Mouse (Mus musculus): ENCODE data around the gene Pald1. TPM values are rescaled to one million over a fixed set of nuclear protein-coding genes. Genes with fewer than 3 reads are reported as not detected.

The Pald1 gene
- polyA plus RNA-seq, 1 experiment: 5.3 TPM

- Histone ChIP-seq H3K4me1 (ENCODE audit: control insufficient read depth, insufficient read depth, low read length) (peaks cover 9% of the 10 kb centered on the region), H3K4me3 (ENCODE audit: insufficient read depth, low read length) (no peak overlapping the region), H3K27ac (ENCODE audit: insufficient read depth, low read depth, low read length) (no peak overlapping the region)
- TF ChIP-seq POLR2A (IDR thresholded peaks at IDR 0.05; ENCODE audit: borderline replicate concordance, low read depth, low read length): no peak
- TF ChIP-seq CTCF (IDR thresholded peaks at IDR 0.05; ENCODE audit: low read depth, low read length): no peak
Observed at GRCm38 (mm10) chr10:61277918-61278674, 105.2 kb downstream of the Pald1 start.

DNA sequence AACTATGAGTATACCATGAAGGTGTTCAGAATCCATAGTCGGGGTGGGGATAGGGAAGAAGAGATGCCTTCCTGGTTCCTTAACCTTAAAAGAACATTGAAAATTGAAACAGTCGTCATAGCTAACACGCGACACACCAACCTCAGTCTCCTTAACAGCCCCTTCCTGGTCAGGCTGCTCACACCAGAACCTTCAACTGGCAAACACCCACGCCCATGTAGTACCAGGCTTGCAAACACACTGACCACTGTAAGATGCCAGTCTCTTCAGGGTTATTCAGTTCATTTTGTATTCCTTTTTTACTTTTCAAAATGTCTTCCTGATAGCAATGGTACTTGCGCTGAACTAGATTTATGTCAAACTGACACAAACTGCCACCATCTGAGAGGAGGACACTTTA is 106.3 kb downstream of the Pald1 start:
- Histone ChIP-seq H3K4me3 (ENCODE audit: insufficient read depth, low read length) (no peak overlapping the region), H3K4me1 (ENCODE audit: control insufficient read depth, insufficient read depth, low read length) (peaks cover 9% of the 10 kb centered on the region)

DNA sequence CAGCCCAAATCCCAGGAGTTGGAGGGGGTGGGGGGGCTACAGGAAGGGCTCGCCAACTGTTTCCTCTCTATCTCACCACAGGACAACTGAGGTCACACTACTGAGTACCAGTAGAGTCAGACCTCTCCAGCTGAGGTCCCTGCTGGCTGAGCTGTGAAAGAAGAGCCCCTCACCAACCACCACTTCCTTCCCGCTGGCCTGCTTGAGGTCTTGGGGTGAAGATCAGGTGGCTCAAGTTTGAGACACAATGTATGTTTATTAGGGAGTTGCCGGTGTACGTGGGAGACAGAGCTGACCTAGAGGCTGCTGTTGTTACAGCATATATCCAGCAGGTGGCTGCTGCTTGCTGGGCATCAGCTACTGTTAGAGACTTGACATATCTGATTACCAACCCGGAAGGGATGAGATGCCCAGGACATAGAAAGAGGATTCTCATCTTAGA is 107.6 kb downstream of the Pald1 start:
- TF ChIP-seq CTCF (IDR thresholded peaks at IDR 0.05; ENCODE audit: low read depth, low read length) (peak; percentile 51), POLR2A (IDR thresholded peaks at IDR 0.05; ENCODE audit: borderline replicate concordance, low read depth, low read length) (no peak)
- H3K4me1 ChIP-seq (ENCODE audit: control insufficient read depth, insufficient read depth, low read length): peaks cover 9% of the 10 kb centered on the region

More for the DNA sequence above, 106.3 kb downstream of the Pald1 start:
- H3K27ac ChIP-seq (ENCODE audit: insufficient read depth, low read depth, low read length): no peak overlapping the region
- TF ChIP-seq POLR2A (IDR thresholded peaks at IDR 0.05; ENCODE audit: borderline replicate concordance, low read depth, low read length): no peak
- TF ChIP-seq CTCF (IDR thresholded peaks at IDR 0.05; ENCODE audit: low read depth, low read length): no peak

GRCm38 (mm10) chr10:61274532-61274931 is 108.8 kb downstream of the Pald1 start:
- Histone ChIP-seq H3K27ac (ENCODE audit: insufficient read depth, low read depth, low read length) (no peak overlapping the region), H3K4me3 (ENCODE audit: insufficient read depth, low read length) (no peak overlapping the region), H3K4me1 (ENCODE audit: control insufficient read depth, insufficient read depth, low read length) (peaks cover 9% of the 10 kb centered on the region)
- TF ChIP-seq POLR2A (IDR thresholded peaks at IDR 0.05; ENCODE audit: borderline replicate concordance, low read depth, low read length) (no peak), CTCF (IDR thresholded peaks at IDR 0.05; ENCODE audit: low read depth, low read length) (no peak)

More for the DNA sequence above, 107.6 kb downstream of the Pald1 start:
- Histone ChIP-seq H3K27ac (ENCODE audit: insufficient read depth, low read depth, low read length) (no peak overlapping the region), H3K4me3 (ENCODE audit: insufficient read depth, low read length) (peak overlapping the region; percentile 21; the same call in 1 of the 2 replicates)

DNA sequence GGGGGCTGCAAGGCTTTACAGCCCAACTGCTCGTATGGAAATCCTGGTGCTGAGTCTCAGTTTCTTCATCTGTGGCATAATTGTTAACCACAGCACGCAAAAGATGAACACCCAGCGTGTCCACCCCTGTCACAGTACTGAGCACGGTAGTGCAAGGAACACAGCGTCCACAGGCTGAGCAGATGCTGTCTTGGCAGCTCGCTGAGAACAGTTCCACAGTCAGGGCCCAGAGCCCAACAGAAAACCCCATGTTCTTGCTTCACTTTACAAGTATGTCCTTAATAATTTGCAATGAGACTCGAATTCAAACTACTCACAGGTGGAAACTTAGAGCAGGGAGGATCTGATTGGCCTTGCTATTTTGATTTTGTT is 109.5 kb downstream of the Pald1 start:
- Histone ChIP-seq H3K27ac (ENCODE audit: insufficient read depth, low read depth, low read length) (no peak overlapping the region), H3K4me1 (ENCODE audit: control insufficient read depth, insufficient read depth, low read length) (peaks cover 9% of the 10 kb centered on the region), H3K4me3 (ENCODE audit: insufficient read depth, low read length) (peak overlapping the region; percentile 35; the same call in 1 of the 2 replicates)
- TF ChIP-seq POLR2A (IDR thresholded peaks at IDR 0.05; ENCODE audit: borderline replicate concordance, low read depth, low read length): no peak
- no peak for TF ChIP-seq CTCF (IDR thresholded peaks at IDR 0.05; ENCODE audit: low read depth, low read length)

GRCm38 (mm10) chr10:61273081-61273843 is 110.1 kb downstream of the Pald1 start, which contains the start of gene Adamts14:
Gene Adamts14, minus strand, starts transcription at chr10:61273438.
- TF ChIP-seq CTCF (IDR thresholded peaks at IDR 0.05; ENCODE audit: low read depth, low read length): no peak
- TF ChIP-seq POLR2A (IDR thresholded peaks at IDR 0.05; ENCODE audit: borderline replicate concordance, low read depth, low read length): no peak
- peak within 1 kb of the TSS; percentile 49 for H3K4me3 ChIP-seq (ENCODE audit: insufficient read depth, low read length)
- H3K27ac ChIP-seq (ENCODE audit: insufficient read depth, low read depth, low read length): no peak within 1 kb of the TSS
- H3K4me1 ChIP-seq (ENCODE audit: control insufficient read depth, insufficient read depth, low read length): peaks cover 7% of the 10 kb centered on the region

GRCm38 (mm10) chr10:61272631-61273030 is 110.7 kb downstream of the Pald1 start:
- no peak overlapping the region for H3K27ac ChIP-seq (ENCODE audit: insufficient read depth, low read depth, low read length)
- H3K4me1 ChIP-seq (ENCODE audit: control insufficient read depth, insufficient read depth, low read length): peaks cover 3% of the 10 kb centered on the region; the same call in 1 of the 2 replicates
- H3K4me3 ChIP-seq (ENCODE audit: insufficient read depth, low read length): peak overlapping the region; percentile 49
- TF ChIP-seq POLR2A (IDR thresholded peaks at IDR 0.05; ENCODE audit: borderline replicate concordance, low read depth, low read length) (no peak), CTCF (IDR thresholded peaks at IDR 0.05; ENCODE audit: low read depth, low read length) (no peak)

GRCm38 (mm10) chr10:61272089-61272626 is 111.2 kb downstream of the Pald1 start:
- Histone ChIP-seq H3K4me1 (ENCODE audit: control insufficient read depth, insufficient read depth, low read length) (peaks cover 4% of the 10 kb centered on the region; the same call in 1 of the 2 replicates), H3K27ac (ENCODE audit: insufficient read depth, low read depth, low read length) (no peak overlapping the region), H3K4me3 (ENCODE audit: insufficient read depth, low read length) (no peak overlapping the region)
- no peak for TF ChIP-seq POLR2A (IDR thresholded peaks at IDR 0.05; ENCODE audit: borderline replicate concordance, low read depth, low read length)
- TF ChIP-seq CTCF (IDR thresholded peaks at IDR 0.05; ENCODE audit: low read depth, low read length): no peak

Other genes starting within 250 kb of the Pald1 start
- 268 and 282 TPM in 2 replicates for gene Sgpl1, start 235.8 kb downstream of the Pald1 start, polyA plus RNA-seq (2012; ENCODE audit: insufficient read depth, insufficient read length, missing spikeins)
- not detected in 2 replicates for gene Tbata, start 211.6 kb downstream of the Pald1 start, polyA plus RNA-seq (2012; ENCODE audit: insufficient read depth, insufficient read length, missing spikeins)
- gene Adamts14, start 110.1 kb downstream of the Pald1 start, polyA plus RNA-seq (2012; ENCODE audit: insufficient read depth, insufficient read length, missing spikeins): 0.11 TPM in 1 of 2 replicates, not detected in the other
- not detected in 2 replicates for gene Prf1, start 85.7 kb downstream of the Pald1 start, polyA plus RNA-seq (2012; ENCODE audit: insufficient read depth, insufficient read length, missing spikeins)
- not detected in 2 replicates for gene Nodal, start 34.4 kb upstream of the Pald1 start, polyA plus RNA-seq (2012; ENCODE audit: insufficient read depth, insufficient read length, missing spikeins)
- gene Eif4ebp2, start 69.1 kb upstream of the Pald1 start, polyA plus RNA-seq (2012; ENCODE audit: insufficient read depth, insufficient read length, missing spikeins): 91.9 and 105 TPM in 2 replicates
- 12.6 and 13.9 TPM in 2 replicates for gene Lrrc20, start 92.3 kb upstream of the Pald1 start, polyA plus RNA-seq (2012; ENCODE audit: insufficient read depth, insufficient read length, missing spikeins)
- not detected in 2 replicates for gene Npffr1, start 212.0 kb upstream of the Pald1 start, polyA plus RNA-seq (2012; ENCODE audit: insufficient read depth, insufficient read length, missing spikeins)